Mouse (Mus musculus) adrenal gland, postnatal 36 days (tissue): ENCODE measurements around the gene Asic1. TPM values are rescaled to one million over a fixed set of nuclear protein-coding genes. Genes with fewer than 3 reads are reported as not detected.

Source experiments
- total RNA-seq, 2 experiments: library from RNA; stranded (reverse); gene quantifications; 2 replicates each; pipeline ENCODE4 v1.2.3; 2021

Gene Asic1
- total RNA-seq, 2 experiments from 2014 or later, result 0.53 to 0.56 TPM

Other genes with a start within 250 kb of the Asic1 start
- gene Nckap5l, start 212.6 kb upstream of the Asic1 start, total RNA-seq, result 10 to 100 TPM; 30.4 to 36.0 TPM
- gene Bcdin3d, start 195.6 kb upstream of the Asic1 start, total RNA-seq, result 1 to 10 TPM; 5.3 to 6.6 TPM
- 10 to 100 TPM; 17.8 to 23.5 TPM for gene Faim2, start 142.2 kb upstream of the Asic1 start, total RNA-seq
- 1 to 10 TPM in 1 of 2 experiments, under 1 TPM in 1; 0.82 to 5.0 TPM for gene Aqp2, start 91.3 kb upstream of the Asic1 start, total RNA-seq
- 1 to 10 TPM; 1.5 to 3.1 TPM for gene Aqp5, start 79.6 kb upstream of the Asic1 start, total RNA-seq
- not detected for gene Aqp6, start 69.0 kb upstream of the Asic1 start, total RNA-seq
- gene Racgap1, start 18.7 kb upstream of the Asic1 start, total RNA-seq, result 1 to 10 TPM; 7.6 to 7.7 TPM
- gene Smarcd1, start 31.8 kb downstream of the Asic1 start, total RNA-seq, result 10 to 100 TPM; 40.8 to 51.2 TPM
- 10 to 100 TPM; 19.6 to 24.6 TPM for gene Gm17349, start 35.1 kb downstream of the Asic1 start, total RNA-seq
- 1,000 to 10,000 TPM in 1 of 2 experiments, 100 to 1,000 TPM in 1; 945 to 1,041 TPM for gene Gpd1, start 47.1 kb downstream of the Asic1 start, total RNA-seq
- gene Cox14, start 55.2 kb downstream of the Asic1 start, total RNA-seq, result 100 to 1,000 TPM; 227 to 257 TPM
- 10 to 100 TPM; 49.1 to 56.1 TPM for gene Cers5, start 102.5 kb downstream of the Asic1 start, total RNA-seq
- gene Lima1, start 205.1 kb downstream of the Asic1 start, total RNA-seq, result 10 to 100 TPM; 42.1 to 43.0 TPM